Mouse (Mus musculus) cerebellum, adult (tissue): ENCODE results near the gene Sinhcaf.
"Not testable (repeated sequence)": the region's sequence is repeated elsewhere in the genome, so short reads cannot be mapped to it uniquely, and the experiment has no call there.

Experiments
- ATAC-seq: cut with Nextera tagmentation; 2 replicates; pipeline ENCODE4 v1.9.2; 2017; ENCODE audit warnings: mild to moderate bottlenecking, moderate library complexity, mixed read lengths; ENCODE audit not compliant: insufficient number of reproducible peaks, low FRiP score, low TSS enrichment

Gene Sinhcaf

DNA sequence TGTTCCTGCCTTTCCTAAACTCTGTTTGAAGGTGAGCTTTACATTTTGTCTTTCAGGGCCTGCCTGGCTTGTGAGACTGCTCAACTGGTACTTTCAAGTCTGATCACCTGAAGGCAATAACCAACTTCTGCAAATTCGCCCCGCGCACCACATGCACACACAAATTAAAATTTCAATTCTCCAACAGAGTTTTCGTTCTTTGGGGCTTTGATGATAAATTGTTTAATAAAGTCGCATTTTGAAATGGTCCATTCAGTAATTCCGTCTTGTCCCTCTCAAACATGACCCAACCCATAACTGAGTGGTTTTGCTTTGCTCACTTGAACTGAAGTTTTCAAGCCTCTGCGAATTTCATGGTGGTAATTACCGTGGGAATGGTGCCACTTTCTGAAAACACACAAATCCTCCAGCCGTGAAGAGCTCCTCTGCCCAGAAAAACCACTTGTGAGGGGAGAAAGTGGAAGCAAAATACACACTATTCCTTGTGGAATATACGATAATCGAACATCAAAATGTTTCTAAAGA lies 676 bp upstream of the Sinhcaf start:
- ATAC-seq: no peak

- peak; percentile 29 for ATAC-seq
These were observed 508 bp downstream of the Sinhcaf start for GRCm38 (mm10) chr6:148945509-148946408.

DNA sequence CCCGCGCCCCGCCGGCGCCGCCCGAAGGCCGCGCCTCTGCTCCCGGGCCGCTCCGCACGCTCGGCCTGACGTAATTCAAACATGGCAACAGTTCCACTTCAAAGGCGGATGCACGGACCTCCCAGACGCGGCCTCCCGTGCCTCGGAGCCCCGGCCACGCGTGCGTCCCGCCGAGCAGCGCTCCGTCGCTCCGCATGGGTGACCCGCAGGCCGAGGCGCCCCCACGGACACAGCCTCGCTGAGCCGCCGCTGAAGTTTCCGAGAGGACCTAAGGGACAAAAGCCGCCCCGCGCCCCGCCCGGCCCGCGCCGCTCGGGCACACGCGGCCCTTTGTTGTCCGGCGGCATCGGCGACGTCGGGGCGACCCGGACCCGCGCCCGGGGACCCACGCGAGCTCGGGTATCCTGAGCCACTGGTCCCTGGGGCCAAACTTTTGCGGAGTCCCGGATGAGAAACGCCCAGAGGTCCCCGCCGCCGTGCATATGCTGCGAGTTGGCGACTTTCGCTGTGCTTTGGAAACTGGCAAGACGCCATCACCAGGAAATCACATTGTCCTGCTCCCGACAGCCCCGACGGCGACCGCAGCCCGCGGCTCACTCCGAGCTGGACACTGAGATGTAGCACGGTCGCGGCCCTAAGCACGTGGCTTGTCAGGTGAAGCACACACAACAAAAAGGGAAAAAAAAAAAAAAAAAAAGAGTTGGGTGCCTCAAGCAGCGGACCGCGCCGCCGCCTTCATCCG lies 1.3 kb downstream of the Sinhcaf start:
- ATAC-seq: peak; percentile 17; the same call in 1 of the 2 replicates

- ATAC-seq: no peak
These were observed 1.9 kb downstream of the Sinhcaf start for GRCm38 (mm10) chr6:148944344-148944766.

DNA sequence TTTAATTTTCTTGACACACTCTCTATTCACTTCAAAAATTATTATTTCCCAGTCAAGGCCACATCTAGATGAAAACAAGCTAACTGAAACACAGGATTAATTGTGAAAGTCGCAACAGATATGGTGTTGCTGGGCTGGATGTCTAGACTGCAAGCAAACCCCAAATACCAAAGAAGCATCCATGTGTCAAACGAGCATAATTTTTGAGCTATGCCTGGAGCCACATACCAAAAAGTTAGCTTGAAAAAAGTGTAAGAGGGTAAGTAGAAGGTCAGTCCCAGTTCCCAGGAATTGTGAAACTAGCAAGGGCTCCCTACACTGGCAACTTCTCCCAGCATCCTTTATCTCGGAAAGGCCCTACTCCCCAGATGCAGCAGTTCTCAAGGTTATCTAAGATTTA lies 2.6 kb downstream of the Sinhcaf start:
- no peak for ATAC-seq

- no peak for ATAC-seq
These were observed 3.9 kb downstream of the Sinhcaf start for GRCm38 (mm10) chr6:148942406-148942805.

- ATAC-seq: no peak
These were observed 4.4 kb downstream of the Sinhcaf start for GRCm38 (mm10) chr6:148941880-148942279.

- ATAC-seq: not testable (repeated sequence)
These were observed 5.9 kb downstream of the Sinhcaf start for GRCm38 (mm10) chr6:148940383-148940782.

DNA sequence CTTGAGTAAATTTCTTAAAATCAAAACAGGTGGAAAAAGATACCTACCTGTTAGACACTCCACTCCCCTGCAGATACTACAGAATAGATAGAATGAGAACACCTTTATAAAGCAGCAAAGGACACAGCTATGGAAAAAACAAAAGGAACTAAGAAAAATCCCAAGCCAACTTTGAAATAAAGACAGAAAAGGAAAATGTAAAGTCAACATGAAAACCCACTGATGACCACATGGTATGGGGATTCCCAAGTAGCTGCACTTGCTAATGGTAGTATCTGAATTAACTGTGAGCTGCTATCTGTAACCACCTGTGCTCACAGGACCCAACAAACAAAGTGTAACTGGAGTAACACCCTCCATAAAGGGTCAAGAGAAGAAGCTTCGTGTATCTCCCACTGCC lies 8.6 kb downstream of the Sinhcaf start:
- ATAC-seq: no peak

GRCm38 (mm10) chr6:148934961-148935590 lies 11.2 kb downstream of the Sinhcaf start:
- ATAC-seq: no peak

DNA sequence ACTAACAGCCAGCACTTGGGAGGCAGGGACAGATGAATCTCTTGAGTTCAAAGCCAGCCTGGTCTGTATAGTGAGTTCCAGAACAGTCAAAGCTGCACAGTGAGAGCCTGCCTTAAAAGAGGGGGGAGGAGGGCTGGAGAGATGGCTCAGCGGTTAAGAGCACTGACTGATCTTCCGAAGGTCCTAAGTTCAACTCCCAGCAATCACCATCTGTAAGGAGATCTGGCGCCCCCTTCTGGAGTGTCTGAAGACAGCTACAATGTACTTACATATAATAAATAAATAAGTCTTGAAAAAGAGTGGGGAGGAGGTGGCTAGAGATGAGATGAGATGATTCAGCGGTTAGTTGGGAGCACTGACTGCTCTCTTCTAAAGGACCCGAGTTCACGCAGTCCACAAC lies 15.0 kb downstream of the Sinhcaf start:
- no peak for ATAC-seq

DNA sequence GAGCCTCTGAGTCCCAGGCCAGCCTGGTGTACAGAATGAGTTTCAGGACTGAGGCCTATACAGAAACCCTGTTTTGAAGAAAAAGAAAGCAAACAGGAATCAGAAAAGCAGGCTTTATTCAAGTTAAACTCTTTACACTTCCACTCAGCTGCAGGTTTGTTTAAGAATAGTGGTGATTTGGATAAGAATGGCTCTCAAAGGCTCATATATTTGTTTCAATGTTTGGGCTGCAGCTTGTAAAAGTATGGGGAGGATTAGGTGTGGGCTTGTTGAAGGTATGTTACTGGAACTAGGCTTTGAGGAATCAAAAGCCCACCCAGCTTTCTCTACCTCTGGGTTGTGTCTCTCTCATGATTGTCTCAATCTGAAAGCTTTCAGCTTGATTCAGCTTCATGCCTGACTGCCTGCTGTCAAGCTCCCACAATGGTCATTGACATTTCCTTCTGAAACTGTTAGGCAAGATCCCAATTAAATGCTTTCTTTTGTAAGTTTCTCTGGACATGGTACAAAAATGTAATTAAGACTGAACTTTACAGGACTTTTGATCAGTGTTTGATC lies 27.3 kb downstream of the Sinhcaf start:
- ATAC-seq: no peak

DNA sequence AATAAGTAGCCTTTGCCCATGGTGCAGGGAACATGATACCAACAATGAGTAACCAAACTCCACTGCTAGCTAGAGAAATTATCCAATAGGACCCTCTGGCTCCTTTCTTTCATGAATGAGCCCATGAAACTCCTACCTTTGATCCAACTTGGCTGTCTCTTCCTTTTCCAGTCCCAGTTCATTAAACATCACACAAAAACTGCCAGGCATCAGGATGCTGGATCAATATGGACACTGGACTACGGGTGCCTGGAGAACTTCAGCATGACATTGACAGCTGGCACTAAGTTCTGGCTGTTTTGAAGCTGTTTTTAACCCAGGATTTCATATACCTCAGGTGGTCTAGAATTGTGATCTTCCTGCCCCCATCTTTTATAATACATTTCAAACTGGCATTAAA lies 28.6 kb downstream of the Sinhcaf start:
- ATAC-seq: no peak

DNA sequence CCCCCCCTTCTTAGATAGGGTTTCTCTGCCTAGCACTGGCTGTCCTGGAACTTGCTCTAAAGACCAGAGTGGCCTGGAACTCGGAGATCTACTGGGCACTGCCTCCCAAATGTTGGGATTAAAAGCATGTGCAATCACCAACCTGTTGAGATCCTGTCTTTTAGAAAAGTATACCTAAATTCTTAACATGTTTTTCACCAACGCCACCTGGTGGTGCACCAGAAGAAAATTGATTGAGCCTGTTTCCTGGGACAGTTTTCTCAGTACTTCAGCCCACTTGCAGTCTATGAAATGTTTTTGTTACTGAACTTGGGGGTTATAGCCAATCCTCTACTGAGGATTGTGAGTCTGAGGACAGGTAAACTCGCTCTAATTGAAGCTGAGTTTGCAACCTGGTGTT lies 29.4 kb downstream of the Sinhcaf start:
- no peak for ATAC-seq

- peak; percentile 40; the same call in 1 of the 2 replicates for ATAC-seq
These were observed 32.3 kb downstream of the Sinhcaf start for GRCm38 (mm10) chr6:148913938-148914337.

- ATAC-seq: not testable (repeated sequence)
These were observed 34.4 kb downstream of the Sinhcaf start for GRCm38 (mm10) chr6:148911906-148912305.

DNA sequence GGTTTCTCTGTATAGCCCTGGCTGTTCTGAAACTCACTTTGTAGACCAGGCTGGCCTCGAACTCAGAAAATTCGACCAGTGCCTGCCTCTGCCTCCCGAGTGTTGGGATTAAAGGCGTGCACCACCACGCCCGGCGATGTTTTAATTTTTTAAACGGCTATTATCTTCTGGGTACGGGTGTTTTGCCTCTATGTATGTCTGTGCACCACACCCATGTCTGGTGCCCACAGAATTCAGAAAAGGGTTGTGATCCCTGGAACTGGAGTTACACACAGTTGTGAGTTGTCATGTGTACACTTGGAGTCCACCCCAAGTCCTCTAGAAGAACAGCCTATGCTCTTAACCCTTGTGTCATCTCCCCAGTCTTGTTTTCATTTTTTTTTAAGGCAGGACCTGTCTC lies 39.3 kb downstream of the Sinhcaf start:
- no peak for ATAC-seq

GRCm38 (mm10) chr6:148902728-148903127 lies 43.5 kb downstream of the Sinhcaf start:
- no peak for ATAC-seq

- ATAC-seq: no peak; the same call in 1 of the 2 replicates
These were observed 49.8 kb downstream of the Sinhcaf start for GRCm38 (mm10) chr6:148896507-148896851.

DNA sequence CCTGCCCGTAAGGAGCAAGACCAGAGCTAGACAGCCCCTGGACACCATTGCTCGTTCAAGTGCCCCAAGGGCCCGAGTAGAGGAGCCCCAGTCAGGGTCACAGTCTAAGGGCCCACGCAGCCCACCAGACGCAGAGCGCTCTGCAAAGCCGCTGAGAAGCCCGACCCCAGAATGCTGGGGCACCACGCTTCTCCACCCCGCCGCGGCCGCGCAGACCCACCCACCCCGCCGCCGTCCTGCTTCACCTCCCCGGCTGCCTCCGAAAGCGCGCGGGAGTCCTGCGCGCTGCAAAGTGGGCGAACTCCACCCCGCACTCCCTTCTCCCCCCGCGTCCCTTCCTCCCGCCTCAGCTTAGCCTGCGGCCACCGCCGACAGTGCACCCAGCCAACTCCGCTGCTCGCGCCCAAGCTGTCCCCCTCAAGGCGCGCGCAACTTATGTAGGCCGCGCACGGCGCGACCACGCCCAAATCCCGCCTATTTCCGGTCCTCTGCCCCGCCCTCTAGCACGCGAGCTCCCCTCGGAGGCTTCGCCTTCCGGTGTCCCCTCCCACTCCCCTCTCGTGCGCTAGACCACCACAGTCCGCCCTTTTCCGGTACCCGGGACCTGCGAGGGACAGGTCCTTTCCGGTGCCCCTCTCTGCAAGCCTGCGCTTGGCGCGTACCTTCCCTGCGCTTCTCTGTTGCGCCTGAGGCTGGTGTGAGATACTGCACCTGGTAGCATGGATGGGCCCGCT lies 50.3 kb downstream of the Sinhcaf start, which contains the start of gene Caprin2:
Gene Caprin2 (minus strand): TSS at position 465 of the 734 bp plus-strand sequence.
- ATAC-seq: peak; percentile 96
